Mouse (Mus musculus): ENCODE results near the gene Mlc1. TPM values are rescaled to one million over a fixed set of nuclear protein-coding genes. Genes with fewer than 3 reads are reported as not detected.
A peak's percentile ranks its signal among the peaks of the same experiment; 100 is the strongest.

Mlc1 gene
- polyA plus RNA-seq, 1 experiment from 2014 or later: 0.05 TPM

DNA sequence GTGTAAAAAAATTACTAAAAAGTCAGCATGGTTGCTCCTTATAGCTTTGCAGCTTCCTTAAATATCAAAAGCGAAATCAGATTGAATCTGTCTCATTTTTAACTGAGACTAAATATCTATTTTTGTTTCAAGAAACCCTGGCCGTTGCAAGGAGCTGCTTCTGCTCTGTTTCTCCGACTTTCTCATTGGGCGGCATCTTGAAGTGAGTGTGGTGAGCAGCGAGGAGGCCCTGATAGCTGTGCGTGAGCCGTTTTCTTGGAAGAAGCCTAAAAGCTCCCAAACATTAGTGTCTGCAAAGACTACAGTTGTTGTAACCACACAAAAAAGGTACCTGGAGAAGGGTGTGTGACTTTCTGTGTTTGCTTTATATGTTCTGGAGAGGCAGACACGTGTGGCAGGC is 19.8 kb upstream of the Mlc1 start:
- whole genome bisulfite sequencing: 74% methylated on average over 8 of the region's 8 CpGs
- Histone ChIP-seq H3K27me3 (ENCODE audit: control insufficient read depth, insufficient read depth, low read length) (no peaks in the 10 kb centered on the region), H3K4me2 (ENCODE audit: low read depth, low read length) (no peak overlapping the region), H3K9ac (ENCODE audit: low read length) (no peak overlapping the region), H3K36me3 (ENCODE audit: control insufficient read depth, insufficient read depth) (no peaks in the 10 kb centered on the region), H3K4me3 (ENCODE audit: low read length) (no peak overlapping the region), H3K9me3 (replicated peaks; ENCODE audit: control insufficient read depth, low read length) (no peaks in the 10 kb centered on the region), H3K4me1 (ENCODE audit: control insufficient read depth, insufficient read depth, low read length) (no peaks in the 10 kb centered on the region), H3K27ac (ENCODE audit: low read length) (no peak overlapping the region)
- ATAC-seq (replicated peaks; ENCODE audit: extremely low read depth, insufficient read depth, low FRiP score): no peak

DNA sequence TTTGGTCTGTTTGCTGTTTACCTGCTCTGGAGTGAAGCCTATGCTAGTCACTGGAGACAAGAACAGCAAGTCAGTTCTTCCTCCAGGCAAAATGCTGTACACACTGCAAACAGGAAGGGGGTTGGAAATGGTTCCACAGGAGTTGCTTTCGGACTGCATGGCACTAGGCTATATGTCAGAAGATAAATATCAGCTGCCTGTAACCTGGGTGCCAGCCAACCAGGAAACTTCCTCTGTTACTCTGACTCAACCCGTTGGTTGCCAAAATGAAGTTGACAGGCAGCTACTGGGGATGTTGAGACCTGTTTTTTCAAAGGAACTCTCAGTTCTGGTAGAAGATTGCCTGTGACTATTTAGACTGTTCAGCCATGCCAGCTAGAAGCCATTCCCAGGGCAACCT is 10.4 kb upstream of the Mlc1 start:
- no peak overlapping the region for H3K9ac ChIP-seq (ENCODE audit: low read length)
- H3K4me2 ChIP-seq (ENCODE audit: low read depth, low read length): no peak overlapping the region
- no peak overlapping the region for H3K27ac ChIP-seq (ENCODE audit: low read length)
- H3K4me1 ChIP-seq (ENCODE audit: control insufficient read depth, insufficient read depth, low read length): no peaks in the 10 kb centered on the region
- H3K4me3 ChIP-seq (ENCODE audit: low read length): no peak overlapping the region
- H3K36me3 ChIP-seq (ENCODE audit: control insufficient read depth, insufficient read depth): no peaks in the 10 kb centered on the region
- H3K27me3 ChIP-seq (ENCODE audit: control insufficient read depth, insufficient read depth, low read length): no peaks in the 10 kb centered on the region
- H3K9me3 ChIP-seq (replicated peaks; ENCODE audit: control insufficient read depth, low read length): no peaks in the 10 kb centered on the region
- no peak for ATAC-seq (replicated peaks; ENCODE audit: extremely low read depth, insufficient read depth, low FRiP score)
- WGBS: 50% methylated on average over 2 of the region's 2 CpGs

DNA sequence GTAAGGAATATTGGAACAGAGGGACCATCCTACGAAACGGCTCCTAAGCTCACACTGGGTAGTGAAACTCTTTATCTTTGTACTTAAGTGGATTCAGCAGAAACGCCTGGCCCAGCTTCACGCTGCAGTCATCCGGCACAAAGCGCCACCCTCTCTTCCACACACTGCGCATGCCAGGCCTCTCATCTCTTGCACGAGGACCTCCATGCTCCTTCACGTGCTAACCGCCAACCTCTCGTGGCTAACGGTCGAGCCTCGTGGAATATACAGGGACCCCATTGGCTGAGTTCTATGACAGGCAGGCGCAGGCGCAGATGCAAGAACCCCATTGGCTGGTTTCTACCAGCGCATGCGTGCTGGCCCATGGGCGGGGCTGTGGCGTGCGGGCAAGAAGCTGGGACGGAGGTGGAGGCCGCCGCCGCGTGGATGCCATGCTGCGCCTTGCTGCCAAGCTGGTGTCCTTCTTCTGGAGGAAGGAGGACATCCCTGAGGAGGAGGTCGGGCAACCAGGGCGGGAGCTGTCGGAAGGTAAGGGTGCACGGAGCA is 3.8 kb upstream of the Mlc1 start, which contains the start of gene Mov10l1:
TSS of gene Mov10l1 (plus strand) at position 376 of the 546 bp plus-strand sequence.
- H3K9me3 ChIP-seq (replicated peaks; ENCODE audit: control insufficient read depth, low read length): no peaks in the 10 kb centered on the region
- H3K27me3 ChIP-seq (ENCODE audit: control insufficient read depth, insufficient read depth, low read length): no peaks in the 10 kb centered on the region
- no peak within 1 kb of the TSS for H3K4me3 ChIP-seq (ENCODE audit: low read length)
- H3K4me1 ChIP-seq (ENCODE audit: control insufficient read depth, insufficient read depth, low read length): no peaks in the 10 kb centered on the region
- no peak for ATAC-seq (replicated peaks; ENCODE audit: extremely low read depth, insufficient read depth, low FRiP score)
- no peak within 1 kb of the TSS for H3K9ac ChIP-seq (ENCODE audit: low read length)
- 85% methylated on average over 31 of the region's 31 CpGs for WGBS
- no peaks in the 10 kb centered on the region for H3K36me3 ChIP-seq (ENCODE audit: control insufficient read depth, insufficient read depth)
- H3K27ac ChIP-seq (ENCODE audit: low read length): no peak within 1 kb of the TSS
- H3K4me2 ChIP-seq (ENCODE audit: low read depth, low read length): no peak within 1 kb of the TSS

DNA sequence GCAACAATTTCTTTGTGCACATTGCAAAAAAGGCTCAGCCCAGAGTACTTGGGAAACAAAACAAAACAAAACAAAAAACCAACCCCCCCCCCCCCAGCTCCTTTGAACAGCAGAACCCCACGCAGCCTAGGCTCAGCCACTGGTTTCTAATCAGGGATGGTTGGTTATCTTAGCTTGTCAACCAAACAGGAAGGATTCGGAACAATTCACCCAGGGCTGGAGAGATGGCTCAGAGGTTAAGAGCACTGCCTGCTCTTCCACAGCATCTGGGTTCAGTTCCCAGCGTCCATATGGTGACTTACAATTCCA is 285 bp upstream of the Mlc1 start:
- no peak for ATAC-seq (replicated peaks; ENCODE audit: extremely low read depth, insufficient read depth, low FRiP score)
- H3K4me1 ChIP-seq (ENCODE audit: control insufficient read depth, insufficient read depth, low read length): no peaks in the 10 kb centered on the region
- no peak overlapping the region for H3K27ac ChIP-seq (ENCODE audit: low read length)
- no peak overlapping the region for H3K4me3 ChIP-seq (ENCODE audit: low read length)
- H3K27me3 ChIP-seq (ENCODE audit: control insufficient read depth, insufficient read depth, low read length): no peaks in the 10 kb centered on the region
- no peaks in the 10 kb centered on the region for H3K36me3 ChIP-seq (ENCODE audit: control insufficient read depth, insufficient read depth)
- no peak overlapping the region for H3K4me2 ChIP-seq (ENCODE audit: low read depth, low read length)
- no peaks in the 10 kb centered on the region for H3K9me3 ChIP-seq (replicated peaks; ENCODE audit: control insufficient read depth, low read length)
- WGBS: 45% methylated on average over 3 of the region's 3 CpGs
- H3K9ac ChIP-seq (ENCODE audit: low read length): no peak overlapping the region

DNA sequence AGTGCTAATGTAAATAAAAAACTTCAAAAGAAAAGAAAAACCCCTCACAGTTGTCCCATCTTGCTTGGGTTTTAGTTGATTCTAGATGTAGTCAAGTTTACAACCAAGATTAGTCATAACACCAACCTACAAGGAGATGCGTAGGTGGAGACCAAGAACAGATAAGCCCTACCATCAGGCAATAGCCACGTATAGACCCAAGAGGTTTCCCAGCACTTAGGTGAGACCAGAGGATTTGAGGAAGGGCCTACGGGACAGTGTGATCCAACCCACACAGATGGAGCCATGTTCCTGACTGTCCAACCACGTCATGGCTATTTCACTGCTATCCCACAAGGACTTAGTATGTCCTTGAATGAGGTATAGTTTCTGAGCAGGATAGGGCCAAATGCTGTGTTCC is 6.5 kb downstream of the Mlc1 start:
- Histone ChIP-seq H3K4me2 (ENCODE audit: low read depth, low read length) (no peak overlapping the region), H3K4me3 (ENCODE audit: low read length) (no peak overlapping the region), H3K9me3 (replicated peaks; ENCODE audit: control insufficient read depth, low read length) (no peaks in the 10 kb centered on the region), H3K4me1 (ENCODE audit: control insufficient read depth, insufficient read depth, low read length) (no peaks in the 10 kb centered on the region), H3K27ac (ENCODE audit: low read length) (no peak overlapping the region), H3K36me3 (ENCODE audit: control insufficient read depth, insufficient read depth) (no peaks in the 10 kb centered on the region), H3K27me3 (ENCODE audit: control insufficient read depth, insufficient read depth, low read length) (no peaks in the 10 kb centered on the region), H3K9ac (ENCODE audit: low read length) (no peak overlapping the region)
- WGBS: 86% methylated on average over 4 of the region's 4 CpGs
- no peak for ATAC-seq (replicated peaks; ENCODE audit: extremely low read depth, insufficient read depth, low FRiP score)

DNA sequence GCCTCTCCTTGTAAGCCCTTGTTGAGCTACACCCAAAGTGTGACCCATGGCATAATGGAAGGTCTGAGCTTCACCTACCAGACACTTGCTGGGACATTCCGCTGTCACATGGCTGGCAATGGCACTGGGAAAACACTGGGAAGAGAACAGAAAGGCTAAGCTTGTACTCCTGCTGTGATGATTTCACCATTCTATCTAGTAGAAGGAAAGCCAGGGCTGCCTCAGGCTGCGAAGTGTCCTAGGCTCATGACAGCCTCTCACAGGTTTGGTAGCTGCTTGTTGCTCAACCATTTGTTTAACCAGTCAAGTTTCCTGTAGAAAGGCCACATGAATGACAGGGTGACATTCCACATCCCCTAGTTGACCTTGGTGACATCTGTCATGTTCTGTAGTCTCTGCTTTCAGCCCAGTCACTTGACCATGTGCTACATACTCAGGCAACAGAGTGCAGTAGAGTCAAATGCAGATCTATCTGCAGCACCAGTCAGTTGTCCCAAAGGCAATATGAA is 14.7 kb downstream of the Mlc1 start:
- no peak for ATAC-seq (replicated peaks; ENCODE audit: extremely low read depth, insufficient read depth, low FRiP score)

DNA sequence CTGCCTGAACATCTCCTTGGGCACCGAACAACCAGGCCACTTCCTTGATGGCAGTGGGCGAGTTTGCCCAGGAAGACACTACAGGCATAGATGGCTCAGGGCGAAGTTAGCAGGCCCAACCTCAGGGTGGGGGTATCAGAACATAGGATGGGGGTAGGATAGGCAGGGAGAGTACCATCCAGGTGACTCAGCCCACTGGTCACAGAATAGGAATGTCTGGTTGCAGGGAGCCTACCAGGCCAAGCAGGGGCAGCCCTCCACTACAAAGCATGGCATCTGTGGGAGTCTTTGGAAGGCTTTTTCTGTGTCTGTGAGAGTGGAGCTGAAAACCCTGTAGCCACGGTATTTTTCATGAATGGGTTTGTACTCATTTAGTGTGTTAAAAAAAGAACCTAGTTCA is 21.3 kb downstream of the Mlc1 start:
- no peaks in the 10 kb centered on the region for H3K4me1 ChIP-seq (ENCODE audit: control insufficient read depth, insufficient read depth, low read length)
- no peak overlapping the region for H3K4me2 ChIP-seq (ENCODE audit: low read depth, low read length)
- 80% methylated on average over 4 of the region's 4 CpGs for WGBS
- no peak overlapping the region for H3K27ac ChIP-seq (ENCODE audit: low read length)
- ATAC-seq (replicated peaks; ENCODE audit: extremely low read depth, insufficient read depth, low FRiP score): no peak
- H3K9me3 ChIP-seq (replicated peaks; ENCODE audit: control insufficient read depth, low read length): no peaks in the 10 kb centered on the region
- no peak overlapping the region for H3K4me3 ChIP-seq (ENCODE audit: low read length)
- H3K9ac ChIP-seq (ENCODE audit: low read length): no peak overlapping the region
- no peaks in the 10 kb centered on the region for H3K36me3 ChIP-seq (ENCODE audit: control insufficient read depth, insufficient read depth)
- H3K27me3 ChIP-seq (ENCODE audit: control insufficient read depth, insufficient read depth, low read length): peaks cover 25% of the 10 kb centered on the region

More for the DNA sequence above, 14.7 kb downstream of the Mlc1 start:
- Histone ChIP-seq H3K9me3 (replicated peaks; ENCODE audit: control insufficient read depth, low read length) (no peaks in the 10 kb centered on the region), H3K4me3 (ENCODE audit: low read length) (no peak overlapping the region), H3K4me1 (ENCODE audit: control insufficient read depth, insufficient read depth, low read length) (no peaks in the 10 kb centered on the region), H3K27ac (ENCODE audit: low read length) (no peak overlapping the region), H3K36me3 (ENCODE audit: control insufficient read depth, insufficient read depth) (no peaks in the 10 kb centered on the region), H3K9ac (ENCODE audit: low read length) (no peak overlapping the region), H3K4me2 (ENCODE audit: low read depth, low read length) (no peak overlapping the region), H3K27me3 (ENCODE audit: control insufficient read depth, insufficient read depth, low read length) (0 out of 2 replicates have a peak, but pooled peaks cover 4% of the 10 kb centered on the region)
- 93% methylated on average over 2 of the region's 2 CpGs for WGBS

DNA sequence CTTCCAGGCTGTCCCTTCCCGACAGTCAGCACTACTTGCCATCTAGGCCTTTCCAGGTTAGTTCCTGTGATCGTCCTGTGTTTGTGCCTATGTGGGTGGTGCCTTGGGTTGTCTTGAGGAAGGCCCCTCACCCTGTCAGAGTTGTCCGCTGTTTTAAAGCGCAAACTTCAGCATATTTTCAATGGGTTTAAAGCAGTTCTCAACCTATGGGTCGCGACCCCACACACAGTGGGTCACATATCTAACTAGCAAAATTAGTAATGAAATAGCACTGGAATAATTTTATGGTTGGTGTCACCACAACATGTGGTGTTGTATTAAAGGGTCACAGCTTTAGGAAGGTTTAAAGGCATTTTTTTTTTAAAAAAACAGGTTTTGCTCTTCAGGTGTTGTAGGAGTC is 23.5 kb downstream of the Mlc1 start:
- Histone ChIP-seq H3K4me1 (ENCODE audit: control insufficient read depth, insufficient read depth, low read length) (no peaks in the 10 kb centered on the region), H3K4me2 (ENCODE audit: low read depth, low read length) (no peak overlapping the region), H3K27ac (ENCODE audit: low read length) (no peak overlapping the region), H3K36me3 (ENCODE audit: control insufficient read depth, insufficient read depth) (no peaks in the 10 kb centered on the region), H3K27me3 (ENCODE audit: control insufficient read depth, insufficient read depth, low read length) (peaks cover 25% of the 10 kb centered on the region), H3K9ac (ENCODE audit: low read length) (no peak overlapping the region), H3K9me3 (replicated peaks; ENCODE audit: control insufficient read depth, low read length) (no peaks in the 10 kb centered on the region), H3K4me3 (ENCODE audit: low read length) (no peak overlapping the region)
- ATAC-seq (replicated peaks; ENCODE audit: extremely low read depth, insufficient read depth, low FRiP score): no peak
- WGBS: 85% methylated on average over 6 of the region's 6 CpGs

DNA sequence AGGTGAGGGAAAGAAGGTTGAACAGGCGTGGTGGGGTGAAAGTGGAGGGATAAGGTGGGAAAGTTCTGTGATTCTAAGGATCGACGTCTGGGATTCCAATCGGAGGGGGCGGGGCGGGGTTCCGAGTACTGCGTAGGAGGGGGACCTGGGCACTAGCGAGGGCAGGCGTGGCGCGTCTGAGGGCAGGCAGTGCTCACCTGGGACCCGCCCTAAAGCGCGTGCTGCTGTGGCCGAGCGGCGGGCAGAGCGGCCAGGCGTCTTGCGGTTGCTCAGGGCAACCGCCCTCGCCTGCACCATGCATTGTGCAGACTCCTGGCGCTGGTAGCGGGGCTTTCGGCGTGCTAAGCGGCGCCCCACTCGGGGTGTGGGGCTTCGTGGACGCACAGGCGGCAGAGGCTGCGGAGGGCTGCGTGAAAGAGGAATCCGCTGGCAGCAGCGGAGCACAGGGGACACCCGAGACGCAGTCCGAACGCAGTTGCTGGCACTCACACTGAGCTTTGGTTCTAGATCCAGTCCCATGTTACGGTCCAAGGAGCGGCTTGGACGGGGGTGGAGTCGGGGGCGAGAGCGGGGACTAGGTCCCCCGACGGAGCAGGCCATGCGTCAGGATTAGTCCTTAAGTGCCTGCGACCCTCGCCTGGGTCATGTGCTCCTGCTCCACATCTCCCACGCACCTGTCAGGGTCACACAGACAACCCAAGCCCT is 24.3 kb downstream of the Mlc1 start, which contains the start of gene Ttll8:
TSS of gene Ttll8 (minus strand) at position 51 of the 705 bp plus-strand sequence.
- peak within 1 kb of the TSS; percentile 78 for H3K4me2 ChIP-seq (ENCODE audit: low read depth, low read length)
- H3K4me1 ChIP-seq (ENCODE audit: control insufficient read depth, insufficient read depth, low read length): no peaks in the 10 kb centered on the region
- H3K36me3 ChIP-seq (ENCODE audit: control insufficient read depth, insufficient read depth): no peaks in the 10 kb centered on the region
- 4% methylated on average over 53 of the region's 53 CpGs for WGBS
- H3K9me3 ChIP-seq (replicated peaks; ENCODE audit: control insufficient read depth, low read length): no peaks in the 10 kb centered on the region
- peak within 1 kb of the TSS; percentile 58 for H3K9ac ChIP-seq (ENCODE audit: low read length)
- H3K27ac ChIP-seq (ENCODE audit: low read length): no peak within 1 kb of the TSS
- no peak for ATAC-seq (replicated peaks; ENCODE audit: extremely low read depth, insufficient read depth, low FRiP score)
- H3K4me3 ChIP-seq (ENCODE audit: low read length): peak within 1 kb of the TSS; percentile 48
- peaks cover 23% of the 10 kb centered on the region for H3K27me3 ChIP-seq (ENCODE audit: control insufficient read depth, insufficient read depth, low read length)

All from heart, embryonic 16.5 days (tissue).